Mouse (Mus musculus): ENCODE results near the gene Nol4l.

The Nol4l gene

GRCm38 (mm10) chr2:153483118-153483983 is 46.4 kb downstream of the Nol4l start:
- no peak for DNase-seq (ENCODE audit: low read depth, low spot score)

- DNase-seq (ENCODE audit: low read depth, low spot score) = no peak
These were observed 48.0 kb downstream of the Nol4l start for GRCm38 (mm10) chr2:153481861-153482120.

- DNase-seq (ENCODE audit: low read depth, low spot score) = no peak
These were observed 48.5 kb downstream of the Nol4l start for GRCm38 (mm10) chr2:153481108-153481860.

- no peak for DNase-seq (ENCODE audit: low read depth, low spot score)
These were observed 50.3 kb downstream of the Nol4l start for GRCm38 (mm10) chr2:153479486-153479885.

- peak; percentile 64 for DNase-seq (ENCODE audit: low read depth, low spot score)
These were observed 51.2 kb downstream of the Nol4l start for GRCm38 (mm10) chr2:153478583-153478982.

- DNase-seq (ENCODE audit: low read depth, low spot score) = no peak
These were observed 54.4 kb downstream of the Nol4l start for GRCm38 (mm10) chr2:153475114-153476112.

- no peak for DNase-seq (ENCODE audit: low read depth, low spot score)
These were observed 58.8 kb downstream of the Nol4l start for GRCm38 (mm10) chr2:153470983-153471382.

- no peak for DNase-seq (ENCODE audit: low read depth, low spot score)
These were observed 60.0 kb downstream of the Nol4l start for GRCm38 (mm10) chr2:153469764-153470163.

- no peak for DNase-seq (ENCODE audit: low read depth, low spot score)
These were observed 60.5 kb downstream of the Nol4l start for GRCm38 (mm10) chr2:153469317-153469716.

GRCm38 (mm10) chr2:153467372-153467771 is 62.4 kb downstream of the Nol4l start:
- DNase-seq (ENCODE audit: low read depth, low spot score) = no peak

- no peak for DNase-seq (ENCODE audit: low read depth, low spot score)
These were observed 66.5 kb downstream of the Nol4l start for GRCm38 (mm10) chr2:153463257-153463656.

- DNase-seq (ENCODE audit: low read depth, low spot score) = no peak
These were observed 71.7 kb downstream of the Nol4l start for GRCm38 (mm10) chr2:153458022-153458441.

- no peak for DNase-seq (ENCODE audit: low read depth, low spot score)
These were observed 72.3 kb downstream of the Nol4l start for GRCm38 (mm10) chr2:153457467-153457866.

GRCm38 (mm10) chr2:153454841-153455506 is 74.8 kb downstream of the Nol4l start:
- peak; percentile 56 for DNase-seq (ENCODE audit: low read depth, low spot score)

GRCm38 (mm10) chr2:153453961-153454759 is 75.6 kb downstream of the Nol4l start:
- peak; percentile 48 for DNase-seq (ENCODE audit: low read depth, low spot score)

GRCm38 (mm10) chr2:153448519-153448918 is 81.3 kb downstream of the Nol4l start:
- no peak for DNase-seq (ENCODE audit: low read depth, low spot score)

GRCm38 (mm10) chr2:153447719-153448118 is 82.1 kb downstream of the Nol4l start:
- DNase-seq (ENCODE audit: low read depth, low spot score) = no peak

- DNase-seq (ENCODE audit: low read depth, low spot score) = no peak
These were observed 83.3 kb downstream of the Nol4l start for GRCm38 (mm10) chr2:153446476-153446875.

- DNase-seq (ENCODE audit: low read depth, low spot score) = peak; percentile 56
These were observed 83.8 kb downstream of the Nol4l start for GRCm38 (mm10) chr2:153446017-153446408.
